9 mouse cellular contexts compared by ENCODE assay signal in the genomic region with DNA sequence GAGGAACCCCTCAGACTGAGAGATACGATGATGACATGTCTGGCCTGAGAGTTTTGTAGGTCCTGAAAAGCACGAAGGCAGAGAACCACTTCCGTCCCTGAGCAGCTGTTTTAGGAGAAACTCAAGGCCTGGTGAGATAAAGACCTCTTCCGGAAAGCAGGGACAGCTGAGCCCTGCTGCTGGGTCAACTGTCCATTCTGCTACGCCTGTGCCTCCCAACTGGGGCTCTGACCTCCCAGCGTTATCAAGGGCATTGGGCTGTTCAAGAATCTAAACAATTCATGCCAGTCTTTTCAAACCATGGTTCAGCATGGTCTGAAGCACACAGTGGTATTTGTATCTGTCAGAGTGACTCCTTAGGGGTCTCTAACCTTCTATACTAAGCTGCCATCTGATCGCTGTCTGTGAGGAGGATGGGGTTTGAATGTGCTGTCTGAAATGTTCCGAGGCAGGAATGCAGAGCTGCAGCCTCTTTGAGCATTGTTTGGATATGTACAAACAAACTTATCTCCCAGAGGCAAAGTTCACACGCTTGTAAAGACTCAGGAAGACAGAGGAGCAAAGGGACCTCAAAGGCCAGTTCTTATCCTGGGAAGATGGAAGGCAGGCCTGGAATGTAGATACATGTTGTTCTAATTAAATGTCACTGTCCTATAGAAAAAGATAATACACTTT.
A peak's percentile ranks its signal among the peaks of the same experiment; 100 is the strongest.
DNase-seq lines count a peak whose midpoint lies in the region; ATAC-seq and TF ChIP-seq lines count a peak whose summit lies in the region.
"Had no signal": no experiment of that assay in that cellular context is flagged by ENCODE, and none has a peak within 500 bp of the region (broad histone marks: within the 10 kb centered on the region; RNA-seq: fewer than 3 reads in every experiment).

No protein-coding gene starts in this region.

- no peak for TF ChIP-seq CTCF in C2C12 (IDR thresholded peaks at IDR 0.05; ENCODE audit: control insufficient read depth, insufficient read depth, insufficient read length)
- no peak for TF ChIP-seq CTCF in heart, postnatal 0 days (IDR thresholded peaks at IDR 0.05; ENCODE audit: low read depth)
- TF ChIP-seq CTCF in liver, embryonic 14.5 days (IDR thresholded peaks at IDR 0.05; ENCODE audit: low read depth): no peak

- no peak overlapping the region for H3K9ac ChIP-seq in forebrain, embryonic 11.5 days (ENCODE audit: low read length)
- H3K9ac ChIP-seq in forebrain, embryonic 14.5 days (ENCODE audit: low read length): no peak overlapping the region
- no peak overlapping the region for H3K9ac ChIP-seq in heart, postnatal 0 days (replicated peaks; ENCODE audit: low read depth, low read length)
- peak overlapping the region; percentile 12; the same call in 1 of the 2 replicates for H3K9ac ChIP-seq in liver, embryonic 14.5 days (replicated peaks)
- H3K9ac ChIP-seq: embryonic facial prominence, embryonic 12.5 days had no signal

- no peaks in the 10 kb centered on the region; the same call in 1 of the 2 replicates for H3K4me1 ChIP-seq in forebrain, embryonic 11.5 days (replicated peaks; ENCODE audit: control insufficient read depth, insufficient read depth, low read length)
- H3K4me1 ChIP-seq in forebrain, embryonic 14.5 days (ENCODE audit: control insufficient read depth, insufficient read depth, low read length): no peaks in the 10 kb centered on the region
- peaks cover 25% of the 10 kb centered on the region for H3K4me1 ChIP-seq in heart, postnatal 0 days (ENCODE audit: control insufficient read depth, insufficient read depth)
- peaks cover 14 to 28% of the 10 kb centered on the region in 2 experiments for H3K4me1 ChIP-seq in liver, embryonic 14.5 days (replicated peaks; ENCODE audit: control insufficient read depth in 2 of 2, insufficient read depth in 2 of 2, low read length in 1 of 2)
- H3K4me1 ChIP-seq: embryonic facial prominence, embryonic 12.5 days had no signal

- H3K27me3 ChIP-seq in forebrain, embryonic 11.5 days (ENCODE audit: control insufficient read depth, insufficient read depth, low read length): no peaks in the 10 kb centered on the region
- H3K27me3 ChIP-seq in forebrain, embryonic 14.5 days (replicated peaks; ENCODE audit: control insufficient read depth, insufficient read depth, low read length): no peaks in the 10 kb centered on the region
- H3K27me3 ChIP-seq in C2C12 (ENCODE audit: control insufficient read depth, insufficient read depth, insufficient read length): no peaks in the 10 kb centered on the region
- H3K27me3 ChIP-seq in heart, postnatal 0 days (ENCODE audit: control insufficient read depth, insufficient read depth, low read length): no peaks in the 10 kb centered on the region
- H3K27me3 ChIP-seq in liver, embryonic 14.5 days (ENCODE audit: control insufficient read depth, insufficient read depth, low read length): no peaks in the 10 kb centered on the region
- H3K27me3 ChIP-seq: embryonic facial prominence, embryonic 12.5 days had no signal

- TF ChIP-seq EP300 in heart, postnatal 0 days (IDR thresholded peaks at IDR 0.05; ENCODE audit: low read depth): no peak
- TF ChIP-seq EP300 in liver, embryonic 14.5 days (IDR thresholded peaks at IDR 0.05; ENCODE audit: low read depth): no peak

- no peak for ATAC-seq in forebrain, embryonic 11.5 days (replicated peaks; ENCODE audit: low FRiP score)
- ATAC-seq in forebrain, embryonic 14.5 days: no peak
- peak; percentile 74 for ATAC-seq in heart, postnatal 0 days (ENCODE audit: insufficient read depth, low read depth)
- peak; percentile 31; the same call in 1 of the 2 replicates for ATAC-seq in liver, embryonic 14.5 days (ENCODE audit: insufficient read depth)

- peaks cover 84% of the 10 kb centered on the region for H3K79me2 ChIP-seq in C2C12 (ENCODE audit: control insufficient read depth, insufficient read depth)

- H3K36me3 ChIP-seq in forebrain, embryonic 11.5 days (ENCODE audit: control insufficient read depth, insufficient read depth, low read length): no peaks in the 10 kb centered on the region
- H3K36me3 ChIP-seq in forebrain, embryonic 14.5 days (ENCODE audit: control insufficient read depth, insufficient read depth, low read length): no peaks in the 10 kb centered on the region
- no peaks in the 10 kb centered on the region for H3K36me3 ChIP-seq in C2C12 (ENCODE audit: control insufficient read depth, insufficient read depth)
- H3K36me3 ChIP-seq in heart, postnatal 0 days (replicated peaks; ENCODE audit: control insufficient read depth, insufficient read depth, low read length): no peaks in the 10 kb centered on the region
- no peaks in the 10 kb centered on the region for H3K36me3 ChIP-seq in liver, embryonic 14.5 days (replicated peaks; ENCODE audit: control insufficient read depth, insufficient read depth, low read depth)
- H3K36me3 ChIP-seq: embryonic facial prominence, embryonic 12.5 days had no signal

- no peak overlapping the region for H3ac ChIP-seq in C2C12 (ENCODE audit: control insufficient read depth, insufficient read length, low read depth)

- H3K4me2 ChIP-seq in forebrain, embryonic 11.5 days (ENCODE audit: low read depth, low read length, severe bottlenecking): no peak overlapping the region
- no peak overlapping the region for H3K4me2 ChIP-seq in forebrain, embryonic 14.5 days (ENCODE audit: low read length)
- H3K4me2 ChIP-seq in heart, postnatal 0 days (ENCODE audit: low read depth, low read length): no peak overlapping the region
- H3K4me2 ChIP-seq in liver, embryonic 14.5 days (ENCODE audit: low read depth): 0 out of 2 replicates have a peak overlapping the region, but pooled peaks have one; percentile 6
- H3K4me2 ChIP-seq: embryonic facial prominence, embryonic 12.5 days had no signal

- no peak overlapping the region for H3K4me3 ChIP-seq in forebrain, embryonic 11.5 days (ENCODE audit: low read depth, low read length)
- no peak overlapping the region for H3K4me3 ChIP-seq in forebrain, embryonic 14.5 days (ENCODE audit: low read depth, low read length)
- no peak overlapping the region for H3K4me3 ChIP-seq in C2C12 (ENCODE audit: insufficient read depth, poor library complexity, severe bottlenecking)
- no peak overlapping the region for H3K4me3 ChIP-seq in heart, postnatal 0 days (ENCODE audit: low read depth, low read length)
- no peak overlapping the region for H3K4me3 ChIP-seq in liver, embryonic 14.5 days (ENCODE audit: insufficient read depth in 1 of 2, low read depth in 2 of 2, low read length in 2 of 2)
- H3K4me3 ChIP-seq: embryonic facial prominence, embryonic 12.5 days had no signal

- WGBS in forebrain, embryonic 11.5 days: 57% methylated on average over 9 of the region's 9 CpGs
- 71% methylated on average over 9 of the region's 9 CpGs for WGBS in forebrain, embryonic 14.5 days
- 9% methylated on average over 9 of the region's 9 CpGs for WGBS in heart, postnatal 0 days
- WGBS in liver, embryonic 14.5 days (ENCODE audit: insufficient replicate concordance): 16% methylated on average over 9 of the region's 9 CpGs

- H3K27ac ChIP-seq in forebrain, embryonic 11.5 days (ENCODE audit: low read depth, low read length): peak overlapping the region; percentile 31; the same call in 1 of the 2 replicates
- no peak overlapping the region for H3K27ac ChIP-seq in forebrain, embryonic 14.5 days (ENCODE audit: low read depth, low read length)
- peak overlapping the region; percentile 79 for H3K27ac ChIP-seq in heart, postnatal 0 days (ENCODE audit: low read depth)
- peak overlapping the region; percentile 12; the same call in 1 of the 2 replicates for H3K27ac ChIP-seq in liver, embryonic 14.5 days
- H3K27ac ChIP-seq: embryonic facial prominence, embryonic 12.5 days had no signal

- no peaks in the 10 kb centered on the region for H3K9me3 ChIP-seq in forebrain, embryonic 11.5 days (ENCODE audit: control insufficient read depth, low read length)
- no peaks in the 10 kb centered on the region for H3K9me3 ChIP-seq in forebrain, embryonic 14.5 days (replicated peaks; ENCODE audit: control insufficient read depth, low read length)
- H3K9me3 ChIP-seq in heart, postnatal 0 days (replicated peaks; ENCODE audit: control insufficient read depth, low read length): no peaks in the 10 kb centered on the region
- H3K9me3 ChIP-seq in liver, embryonic 14.5 days (ENCODE audit: control insufficient read depth, low read length): no peaks in the 10 kb centered on the region
- H3K9me3 ChIP-seq: embryonic facial prominence, embryonic 12.5 days had no signal

- no peak for DNase-seq in forebrain, embryonic 11.5 days (ENCODE audit: low spot score)
- no peak for DNase-seq in forebrain, embryonic 14.5 days (ENCODE audit: low spot score)
- DNase-seq in heart, postnatal 0 days (ENCODE audit: low spot score): peak; percentile 55
- DNase-seq in liver, embryonic 14.5 days (ENCODE audit: low read depth in 3 of 3, low spot score in 3 of 3): no peak
- DNase-seq in layer of hippocampus, adult 8-10 months (ENCODE audit: low spot score in 2 of 2): no peak
- no peak for DNase-seq in layer of hippocampus, adult 11-12 months (ENCODE audit: low spot score)
- DNase-seq in cerebellum, postnatal 10 days: no peak

- peaks cover 36% of the 10 kb centered on the region for H3K79me3 ChIP-seq in C2C12 (ENCODE audit: low read depth)

TF ChIP-seq in C2C12, 6 proteins besides CTCF, POLR2A, EP300 and RAD21:
- TF ChIP-seq MYOD1 (IDR thresholded peaks at IDR 0.05; ENCODE audit: control insufficient read depth, insufficient read length, low read depth) (peak; percentile 80), MYOG (IDR thresholded peaks at IDR 0.05; ENCODE audit: control insufficient read depth, extremely low read depth, insufficient read length) (no peak)

Comparison
In these comparisons a context has a peak if more than half of its experiments do, and no peak if none do; other contexts are left out.
1. ATAC-seq: peak in heart, postnatal 0 days (single experiment) and liver, embryonic 14.5 days (single experiment); none in forebrain, embryonic 11.5 days (single experiment) and forebrain, embryonic 14.5 days (single experiment).